Mouse (Mus musculus): ENCODE measurements around the gene Abl1. TPM values are rescaled to one million over a fixed set of nuclear protein-coding genes. Genes with fewer than 3 reads are reported as not detected.

Gene Abl1
- total RNA-seq, 2 experiments from 2014 or later = 51.3 to 54.4 TPM

GRCm38 (mm10) chr2:31811086-31811958, 123.1 kb downstream of the Abl1 start:
- peak; percentile 63 for DNase-seq
- intact Hi-C loops (cut with DNase I) = loop anchor here (5.0 kb wide), 1 partner anchor 101 kb away; no protein-coding TSS in a partner anchor

GRCm38 (mm10) chr2:31813641-31814040, 125.5 kb downstream of the Abl1 start:
- no peak for DNase-seq
- intact Hi-C loops (cut with DNase I) = loop anchor here (5.0 kb wide), 1 partner anchor 99 kb away; no protein-coding TSS in a partner anchor

- intact Hi-C loops (cut with DNase I) = loop anchor here (5.0 kb wide), 1 partner anchor 98 kb away; no protein-coding TSS in a partner anchor
- DNase-seq = no peak
These were observed 126.5 kb downstream of the Abl1 start for GRCm38 (mm10) chr2:31814699-31815098.

GRCm38 (mm10) chr2:31815367-31815766, 127.2 kb downstream of the Abl1 start:
- peak; percentile 73 for DNase-seq
- intact Hi-C loops (cut with DNase I) = no loop called here

GRCm38 (mm10) chr2:31822524-31823371, 134.6 kb downstream of the Abl1 start:
- DNase-seq = peak; percentile 72
- intact Hi-C loops (cut with DNase I) = no loop called here

GRCm38 (mm10) chr2:31823933-31824730, 136.0 kb downstream of the Abl1 start:
- no peak for DNase-seq
- intact Hi-C loops (cut with DNase I) = no loop called here

GRCm38 (mm10) chr2:31825469-31825911, 137.3 kb downstream of the Abl1 start:
- no peak for DNase-seq
- intact Hi-C loops (cut with DNase I) = no loop called here

GRCm38 (mm10) chr2:31826094-31827085, 138.2 kb downstream of the Abl1 start:
- peak; percentile 37 for DNase-seq
- intact Hi-C loops (cut with DNase I) = no loop called here

- intact Hi-C loops (cut with DNase I) = no loop called here
- DNase-seq = peak; percentile 97
These were observed 139.7 kb downstream of the Abl1 start for GRCm38 (mm10) chr2:31827877-31828276.

GRCm38 (mm10) chr2:31828311-31828825, 140.2 kb downstream of the Abl1 start:
- intact Hi-C loops (cut with DNase I) = no loop called here

GRCm38 (mm10) chr2:31836091-31836490, 147.9 kb downstream of the Abl1 start:
- intact Hi-C loops (cut with DNase I) = no loop called here
- DNase-seq = no peak

More at GRCm38 (mm10) chr2:31828311-31828825, 140.2 kb downstream of the Abl1 start:
- no peak for DNase-seq

GRCm38 (mm10) chr2:31836985-31837384, 148.8 kb downstream of the Abl1 start:
- DNase-seq = no peak
- intact Hi-C loops (cut with DNase I) = no loop called here

GRCm38 (mm10) chr2:31838868-31839267, 150.7 kb downstream of the Abl1 start:
- intact Hi-C loops (cut with DNase I) = no loop called here
- no peak for DNase-seq

- intact Hi-C loops (cut with DNase I) = no loop called here
These were observed 156.6 kb downstream of the Abl1 start for GRCm38 (mm10) chr2:31844729-31845136.

GRCm38 (mm10) chr2:31845512-31845895, 157.3 kb downstream of the Abl1 start:
- no peak for DNase-seq
- intact Hi-C loops (cut with DNase I) = no loop called here

More at GRCm38 (mm10) chr2:31844729-31845136, 156.6 kb downstream of the Abl1 start:
- DNase-seq = peak; percentile 49

- peak; percentile 35 for DNase-seq
- intact Hi-C loops (cut with DNase I) = no loop called here
These were observed 157.9 kb downstream of the Abl1 start, which contains the start of gene Fibcd1 for GRCm38 (mm10) chr2:31845896-31846691. Gene Fibcd1 (minus strand): TSS chr2:31846005.

GRCm38 (mm10) chr2:31846692-31847660, 158.8 kb downstream of the Abl1 start:
- peak; percentile 52 for DNase-seq
- intact Hi-C loops (cut with DNase I) = no loop called here

Data from left cerebral cortex, postnatal 4 days (tissue).